Mouse (Mus musculus): ENCODE data around the gene Mymk. TPM values are rescaled to one million over a fixed set of nuclear protein-coding genes. Genes with fewer than 3 reads are reported as not detected.
A peak's percentile ranks its signal among the peaks of the same experiment; 100 is the strongest.

The Mymk gene
- polyA plus RNA-seq, 1 experiment from 2014 or later = not detected

DNA sequence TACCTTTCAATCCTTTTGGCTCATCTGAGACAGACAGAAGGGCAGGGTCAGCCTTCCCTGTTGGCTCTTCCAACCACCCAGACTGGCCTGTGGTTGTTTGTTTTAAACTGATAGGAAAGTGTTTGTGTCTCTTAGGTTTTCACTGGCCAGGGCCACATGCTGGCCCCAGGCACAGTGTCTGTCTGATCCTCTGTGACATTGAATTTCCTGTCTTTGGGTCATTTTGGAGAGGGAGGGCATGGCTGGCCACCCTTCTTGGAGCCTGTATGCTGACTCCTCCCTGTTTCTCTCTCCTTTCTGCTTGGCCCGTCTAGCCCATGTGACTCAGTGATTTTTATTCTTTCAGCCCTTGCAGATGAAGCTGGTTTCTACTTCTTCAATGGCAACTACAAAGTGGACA is 17.3 kb upstream of the Mymk start:
- 42% methylated on average over 1 of the region's 1 CpGs for WGBS
- no peak overlapping the region for H3K27ac ChIP-seq
- no peaks in the 10 kb centered on the region for H3K27me3 ChIP-seq (ENCODE audit: insufficient read depth, low read length)
- DNase-seq (ENCODE audit: low spot score) = no peak
- no peak overlapping the region for H3K9ac ChIP-seq (ENCODE audit: low read depth, low read length)
- no peak overlapping the region for H3K4me2 ChIP-seq (ENCODE audit: low read length)
- H3K9me3 ChIP-seq (replicated peaks; ENCODE audit: low read length) = no peaks in the 10 kb centered on the region
- no peak for TF ChIP-seq CTCF (IDR thresholded peaks at IDR 0.05; ENCODE audit: low read depth)
- H3K4me3 ChIP-seq (replicated peaks; ENCODE audit: low read depth, low read length) = no peak overlapping the region
- ATAC-seq (replicated peaks; ENCODE audit: low FRiP score, low read depth) = no peak
- H3K4me1 ChIP-seq (replicated peaks; ENCODE audit: insufficient read depth, low read length) = no peaks in the 10 kb centered on the region; the same call in 1 of the 2 replicates
- no peaks in the 10 kb centered on the region for H3K36me3 ChIP-seq (ENCODE audit: insufficient read depth, low read length)

DNA sequence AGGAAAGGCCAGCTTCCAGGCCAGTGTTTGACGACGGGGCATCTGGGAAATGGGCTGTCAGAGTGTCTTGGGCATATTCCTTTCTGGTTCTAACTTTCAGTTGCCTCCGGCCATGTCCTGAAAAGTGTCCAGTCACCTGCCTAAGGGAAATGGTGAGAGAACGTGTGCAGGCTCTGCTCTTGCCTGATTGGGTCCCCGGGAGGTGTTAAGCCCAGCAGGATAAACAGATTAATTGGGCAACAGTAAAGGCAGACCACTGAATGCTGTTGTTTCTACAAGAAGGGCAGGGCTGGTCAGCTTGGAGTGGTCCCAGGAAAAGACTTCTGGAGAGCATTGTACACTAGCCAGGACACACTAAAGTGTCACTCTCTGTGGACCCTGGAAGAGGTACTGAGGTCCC is 16.7 kb upstream of the Mymk start:
- Histone ChIP-seq H3K4me2 (ENCODE audit: low read length) (no peak overlapping the region), H3K27me3 (ENCODE audit: insufficient read depth, low read length) (no peaks in the 10 kb centered on the region), H3K9ac (ENCODE audit: low read depth, low read length) (no peak overlapping the region), H3K27ac (peak overlapping the region; percentile 75), H3K4me1 (replicated peaks; ENCODE audit: insufficient read depth, low read length) (no peaks in the 10 kb centered on the region; the same call in 1 of the 2 replicates), H3K4me3 (replicated peaks; ENCODE audit: low read depth, low read length) (no peak overlapping the region), H3K9me3 (replicated peaks; ENCODE audit: low read length) (no peaks in the 10 kb centered on the region), H3K36me3 (ENCODE audit: insufficient read depth, low read length) (no peaks in the 10 kb centered on the region)
- no peak for TF ChIP-seq CTCF (IDR thresholded peaks at IDR 0.05; ENCODE audit: low read depth)
- no peak for ATAC-seq (replicated peaks; ENCODE audit: low FRiP score, low read depth)
- WGBS = 48% methylated on average over 5 of the region's 5 CpGs
- DNase-seq (ENCODE audit: low spot score) = no peak

DNA sequence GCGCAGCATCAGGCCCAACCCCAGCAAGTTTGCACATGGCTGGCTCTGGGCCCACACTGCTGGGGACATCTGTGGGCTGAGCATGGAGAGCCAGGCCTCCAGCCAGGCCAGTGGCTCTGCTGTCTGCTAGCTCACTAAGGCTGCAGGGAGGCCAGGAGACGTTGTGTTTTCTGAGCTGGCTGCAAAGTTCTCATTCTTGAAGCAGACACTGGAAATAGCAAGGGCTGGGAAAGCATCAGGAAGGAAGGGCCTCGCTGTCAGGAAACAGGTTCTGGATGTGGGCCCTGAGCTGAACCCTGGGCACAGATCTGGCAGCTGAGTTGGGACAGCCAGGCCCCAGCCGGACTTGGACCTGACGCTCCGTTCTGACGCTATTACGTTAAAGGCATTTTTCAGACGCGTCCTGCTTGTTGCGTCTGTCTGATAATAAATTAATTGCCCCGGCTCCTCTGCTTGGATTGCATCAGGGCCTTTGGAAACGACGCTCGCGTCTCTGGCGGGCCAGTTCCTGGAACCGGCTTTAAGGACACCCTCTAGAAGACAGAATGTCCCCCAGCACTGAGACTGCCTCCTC is 16.2 kb upstream of the Mymk start:
- H3K4me2 ChIP-seq (ENCODE audit: low read length) = no peak overlapping the region
- H3K9me3 ChIP-seq (replicated peaks; ENCODE audit: low read length) = no peaks in the 10 kb centered on the region
- no peak overlapping the region for H3K4me3 ChIP-seq (replicated peaks; ENCODE audit: low read depth, low read length)
- ATAC-seq (replicated peaks; ENCODE audit: low FRiP score, low read depth) (peak; percentile 57; the same call in 1 of the 2 replicates), DNase-seq (ENCODE audit: low spot score) (peak; percentile 74)
- H3K4me1 ChIP-seq (replicated peaks; ENCODE audit: insufficient read depth, low read length) = no peaks in the 10 kb centered on the region; the same call in 1 of the 2 replicates
- WGBS = 39% methylated on average over 18 of the region's 18 CpGs
- no peak for TF ChIP-seq CTCF (IDR thresholded peaks at IDR 0.05; ENCODE audit: low read depth)
- no peak overlapping the region for H3K9ac ChIP-seq (ENCODE audit: low read depth, low read length)
- H3K36me3 ChIP-seq (ENCODE audit: insufficient read depth, low read length) = no peaks in the 10 kb centered on the region
- no peaks in the 10 kb centered on the region for H3K27me3 ChIP-seq (ENCODE audit: insufficient read depth, low read length)
- H3K27ac ChIP-seq = peak overlapping the region; percentile 75

DNA sequence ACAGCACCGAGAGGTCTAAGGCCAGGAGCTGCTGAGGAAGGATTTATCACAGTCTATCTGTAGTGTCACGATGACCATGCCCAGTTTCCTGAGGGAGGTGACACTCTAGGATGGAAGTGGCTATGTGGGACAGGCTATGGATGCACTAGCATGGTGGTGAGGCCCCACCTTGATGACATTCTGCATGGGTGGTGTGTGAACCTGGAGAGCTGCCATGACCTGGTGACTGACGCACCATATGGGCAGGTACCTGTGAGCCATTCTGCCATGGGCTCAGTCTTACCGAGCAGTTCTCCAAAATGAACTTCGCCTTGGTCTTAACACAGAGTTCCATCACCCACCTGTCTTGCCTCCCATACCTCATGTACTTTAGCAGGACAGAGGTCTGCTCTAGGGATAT is 15.6 kb upstream of the Mymk start:
- DNase-seq (ENCODE audit: low spot score) (no peak), ATAC-seq (replicated peaks; ENCODE audit: low FRiP score, low read depth) (0 out of 2 replicates have a peak, but pooled peaks have one; percentile 3)
- H3K4me1 ChIP-seq (replicated peaks; ENCODE audit: insufficient read depth, low read length) = no peaks in the 10 kb centered on the region; the same call in 1 of the 2 replicates
- H3K4me3 ChIP-seq (replicated peaks; ENCODE audit: low read depth, low read length) = no peak overlapping the region
- H3K9me3 ChIP-seq (replicated peaks; ENCODE audit: low read length) = no peaks in the 10 kb centered on the region
- no peaks in the 10 kb centered on the region for H3K36me3 ChIP-seq (ENCODE audit: insufficient read depth, low read length)
- 82% methylated on average over 5 of the region's 5 CpGs for WGBS
- H3K27me3 ChIP-seq (ENCODE audit: insufficient read depth, low read length) = no peaks in the 10 kb centered on the region
- H3K9ac ChIP-seq (ENCODE audit: low read depth, low read length) = no peak overlapping the region
- no peak for TF ChIP-seq CTCF (IDR thresholded peaks at IDR 0.05; ENCODE audit: low read depth)
- H3K27ac ChIP-seq = peak overlapping the region; percentile 75
- H3K4me2 ChIP-seq (ENCODE audit: low read length) = no peak overlapping the region

DNA sequence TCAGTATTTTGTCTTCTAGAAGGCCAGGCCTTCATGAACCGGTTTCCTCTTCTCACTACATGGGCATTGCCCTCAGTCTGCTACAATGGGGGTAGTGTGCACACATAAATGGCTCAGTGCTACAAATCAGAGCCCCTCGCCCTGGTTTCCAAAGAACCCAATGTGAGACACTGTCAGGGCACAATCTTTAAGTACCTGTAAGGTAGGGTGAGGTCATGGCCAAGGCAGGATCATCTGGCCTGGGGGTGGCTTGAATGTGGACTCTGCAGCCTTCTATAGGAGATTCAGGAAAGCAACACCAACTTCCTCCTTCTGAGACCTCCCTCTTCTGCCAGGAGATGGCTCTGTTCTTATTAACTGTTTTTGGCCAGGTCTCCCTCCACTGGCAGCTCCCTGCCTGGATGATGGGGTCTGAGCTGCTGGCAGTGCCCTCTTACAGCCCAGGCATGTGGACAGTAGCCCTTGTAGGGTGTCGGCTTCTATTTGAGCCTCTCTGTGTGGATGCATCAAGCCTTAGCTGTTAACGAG is 14.6 kb upstream of the Mymk start:
- H3K4me2 ChIP-seq (ENCODE audit: low read length) = no peak overlapping the region
- no peak for TF ChIP-seq CTCF (IDR thresholded peaks at IDR 0.05; ENCODE audit: low read depth)
- no peak overlapping the region for H3K4me3 ChIP-seq (replicated peaks; ENCODE audit: low read depth, low read length)
- H3K9me3 ChIP-seq (replicated peaks; ENCODE audit: low read length) = no peaks in the 10 kb centered on the region
- no peaks in the 10 kb centered on the region; the same call in 1 of the 2 replicates for H3K4me1 ChIP-seq (replicated peaks; ENCODE audit: insufficient read depth, low read length)
- ATAC-seq (replicated peaks; ENCODE audit: low FRiP score, low read depth) = no peak; the same call in 1 of the 2 replicates
- 87% methylated on average over 4 of the region's 4 CpGs for WGBS
- no peaks in the 10 kb centered on the region for H3K36me3 ChIP-seq (ENCODE audit: insufficient read depth, low read length)
- no peak overlapping the region for H3K27ac ChIP-seq
- H3K9ac ChIP-seq (ENCODE audit: low read depth, low read length) = no peak overlapping the region
- H3K27me3 ChIP-seq (ENCODE audit: insufficient read depth, low read length) = no peaks in the 10 kb centered on the region
- DNase-seq (ENCODE audit: low spot score) = no peak

DNA sequence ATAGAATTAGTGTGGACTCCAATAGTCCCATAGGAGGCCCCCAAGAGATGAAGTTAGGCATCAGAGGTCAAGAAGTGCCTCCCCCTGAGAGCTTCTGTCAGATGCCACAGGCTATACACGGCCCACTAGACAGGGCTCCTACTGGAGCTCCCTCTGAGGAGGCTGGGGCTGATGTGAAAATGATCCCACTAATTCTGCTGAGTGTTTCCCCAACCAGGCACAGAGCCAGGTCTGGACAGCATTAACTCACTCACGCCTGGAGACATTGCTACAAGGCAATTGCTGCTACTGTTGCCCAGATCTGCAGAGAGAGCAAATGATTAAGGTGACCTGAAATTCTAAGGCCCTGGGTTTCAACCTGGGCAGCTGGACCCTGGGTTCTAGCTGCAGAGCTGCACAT is 13.8 kb upstream of the Mymk start:
- Histone ChIP-seq H3K27me3 (ENCODE audit: insufficient read depth, low read length) (no peaks in the 10 kb centered on the region), H3K4me1 (replicated peaks; ENCODE audit: insufficient read depth, low read length) (no peaks in the 10 kb centered on the region; the same call in 1 of the 2 replicates), H3K9ac (ENCODE audit: low read depth, low read length) (no peak overlapping the region), H3K36me3 (ENCODE audit: insufficient read depth, low read length) (no peaks in the 10 kb centered on the region), H3K4me3 (replicated peaks; ENCODE audit: low read depth, low read length) (no peak overlapping the region), H3K27ac (no peak overlapping the region), H3K9me3 (replicated peaks; ENCODE audit: low read length) (no peaks in the 10 kb centered on the region), H3K4me2 (ENCODE audit: low read length) (no peak overlapping the region)
- peak; percentile 62 for DNase-seq (ENCODE audit: low spot score)
- WGBS = 17% methylated on average over 2 of the region's 2 CpGs
- TF ChIP-seq CTCF (IDR thresholded peaks at IDR 0.05; ENCODE audit: low read depth) = no peak
- ATAC-seq (replicated peaks; ENCODE audit: low FRiP score, low read depth) = no peak

Data from kidney, postnatal 0 days (tissue).